Mouse (Mus musculus) lung, adult 2 months (tissue): Measurements from ENCODE around the gene Pym1.

Source experiments
- CTCF ChIP-seq: fragments of 200-500 bp; IDR thresholded peaks from 2 replicates; pipeline ENCODE4 v1.5.1; 2011; ENCODE audit warnings: mild to moderate bottlenecking, low read length, control low read depth; ENCODE audit not compliant: insufficient read depth
- POLR2A ChIP-seq: fragments of 200-500 bp; IDR thresholded peaks from 2 replicates; pipeline ENCODE4 v1.6.1; 2011; ENCODE audit warnings: low read depth, mild to moderate bottlenecking, control low read depth, low read length, borderline replicate concordance; ENCODE audit errors: extremely low read depth

- TF ChIP-seq CTCF (no peak), POLR2A (no peak)
Measured at GRCm38 (mm10) chr10:128699006-128699405, 48.7 kb upstream of the Pym1 start.
